Mouse (Mus musculus) liver, adult 2 months (tissue): ENCODE data around the gene Gm6358. TPM values are rescaled to one million over a fixed set of nuclear protein-coding genes. Genes with fewer than 3 reads are reported as not detected.
"Not testable (repeated sequence)": the region's sequence is repeated elsewhere in the genome, so short reads cannot be mapped to it uniquely, and the experiment has no call there.

Experiments
- DNase-seq: peaks from one replicate; pipeline ENCODE4 v3.0.0-alpha.2; 2011; ENCODE audit warnings: low read depth, low spot score; ENCODE audit errors: extremely low read depth
- H3K27ac ChIP-seq: fragments of 200-500 bp; replicated peaks from 2 replicates; pipeline ENCODE4 v1.5.1; 2012; ENCODE audit warnings: low read depth, mild to moderate bottlenecking, control low read depth, inconsistent platforms, low read length; ENCODE audit not compliant: insufficient read depth
- H3K27me3 ChIP-seq: fragments of 200-500 bp; 2 replicates; pipeline ENCODE4 v1.6.1; 2012; ENCODE audit warnings: mild to moderate bottlenecking, moderate library complexity, low read length, inconsistent platforms; ENCODE audit not compliant: control insufficient read depth, insufficient read depth
- H3K36me3 ChIP-seq: fragments of 200-500 bp; 2 replicates; pipeline ENCODE4 v1.6.1; 2012; ENCODE audit warnings: low read length, inconsistent platforms; ENCODE audit not compliant: control insufficient read depth, insufficient read depth
- H3K4me1 ChIP-seq: fragments of 200-500 bp; 2 replicates; pipeline ENCODE4 v1.6.1; 2011; ENCODE audit warnings: low read length; ENCODE audit not compliant: control insufficient read depth, insufficient read depth
- H3K4me3 ChIP-seq: fragments of 200-500 bp; 2 replicates; pipeline ENCODE4 v1.5.1; 2011; ENCODE audit warnings: low read depth, mild to moderate bottlenecking, control low read depth, low read length, moderate library complexity; ENCODE audit not compliant: insufficient read depth
- H3K79me2 ChIP-seq: fragments of 200-500 bp; 2 replicates; pipeline ENCODE4 v1.6.1; 2012; ENCODE audit warnings: inconsistent platforms, mild to moderate bottlenecking, low read length, moderate library complexity; ENCODE audit not compliant: control insufficient read depth, insufficient read depth
- H3K9ac ChIP-seq: fragments of 200-500 bp; 2 replicates; pipeline ENCODE4 v1.6.1; 2012; ENCODE audit warnings: low read depth, mild to moderate bottlenecking, control low read depth, inconsistent platforms, low read length
- CTCF ChIP-seq: fragments of 200-500 bp; IDR thresholded peaks from 2 replicates; pipeline ENCODE4 v1.5.1; 2011; ENCODE audit warnings: low read depth, low read length, control low read depth
- POLR2A ChIP-seq: fragments of 200-500 bp; IDR thresholded peaks from 2 replicates; pipeline ENCODE4 v1.6.1; 2011; ENCODE audit warnings: low read length, control low read depth; ENCODE audit not compliant: insufficient read depth; ENCODE audit errors: extremely low read depth
- WGBS: fragments of 180-500 bp; shearing (Covaris S2); methylation state at CpG from one replicate; pipeline ENCODE4 v1.1.7; 2018; 5-methylcytosine and 5-hydroxymethylcytosine counted together
- polyA plus RNA-seq: library from polyadenylated mRNA; depleted of rRNA; stranded (reverse); fragments of >200 nt; gene quantifications from 2 replicates; pipeline ENCODE4 v1.2.3, GENCODE M21; 2012; rRNA removed
- total RNA-seq: library from RNA; depleted of rRNA; stranded (reverse); fragments of >200 nt; gene quantifications from 2 replicates; pipeline ENCODE4 v1.2.3, GENCODE M21; 2014; rRNA removed

Gene Gm6358
- total RNA-seq (not detected in 2 replicates), polyA plus RNA-seq (not detected in 2 replicates)

GRCm38 (mm10) chr16:89140551-89140950 lies at the start of gene Gm6358:
TSS of gene Gm6358 (plus strand) at chr16:89140851.
- no peak for TF ChIP-seq POLR2A
- no peak for TF ChIP-seq CTCF
- H3K79me2 ChIP-seq = no peaks in the 10 kb centered on the region
- DNase-seq = no peak
- WGBS = 79% methylated on average over 1 of the region's 1 CpGs
- no peak within 1 kb of the TSS for H3K4me3 ChIP-seq
- no peaks in the 10 kb centered on the region for H3K27me3 ChIP-seq
- H3K36me3 ChIP-seq = no peaks in the 10 kb centered on the region
- H3K9ac ChIP-seq = no peak within 1 kb of the TSS
- no peaks in the 10 kb centered on the region for H3K4me1 ChIP-seq
- no peak within 1 kb of the TSS for H3K27ac ChIP-seq

- Histone ChIP-seq H3K36me3 (no peaks in the 10 kb centered on the region), H3K4me1 (no peaks in the 10 kb centered on the region), H3K79me2 (no peaks in the 10 kb centered on the region), H3K27ac (no peak within 1 kb of the TSS), H3K27me3 (no peaks in the 10 kb centered on the region), H3K4me3 (no peak within 1 kb of the TSS), H3K9ac (no peak within 1 kb of the TSS)
- TF ChIP-seq POLR2A (no peak), CTCF (no peak)
- 92% methylated on average over 1 of the region's 1 CpGs for WGBS
- no peak for DNase-seq
Measured at GRCm38 (mm10) chr16:89150786-89151185, 10.1 kb downstream of the Gm6358 start, which contains the start of gene Gm10061. TSS of gene Gm10061 (plus strand) at chr16:89151086.

GRCm38 (mm10) chr16:89157652-89158051 lies 17.0 kb downstream of the Gm6358 start, which contains the start of gene Gm9789:
TSS of gene Gm9789 (plus strand) at chr16:89157952.
- no peak within 1 kb of the TSS for H3K4me3 ChIP-seq
- WGBS = 77% methylated on average over 4 of the region's 4 CpGs
- no peak within 1 kb of the TSS for H3K27ac ChIP-seq

GRCm38 (mm10) chr16:89169190-89169589 lies 28.5 kb downstream of the Gm6358 start, which contains the start of gene Gm7735:
TSS of gene Gm7735 (plus strand) at chr16:89169490.
- not testable (repeated sequence) for H3K79me2 ChIP-seq, H3K27ac ChIP-seq, H3K36me3 ChIP-seq, H3K4me3 ChIP-seq, DNase-seq, H3K9ac ChIP-seq, H3K4me1 ChIP-seq, H3K27me3 ChIP-seq

More at GRCm38 (mm10) chr16:89157652-89158051, 17.0 kb downstream of the Gm6358 start, which contains the start of gene Gm9789:
- no peak for DNase-seq
- Histone ChIP-seq H3K36me3 (no peaks in the 10 kb centered on the region), H3K27me3 (no peaks in the 10 kb centered on the region), H3K79me2 (no peaks in the 10 kb centered on the region), H3K4me1 (no peaks in the 10 kb centered on the region), H3K9ac (no peak within 1 kb of the TSS)
- no peak for TF ChIP-seq POLR2A
- TF ChIP-seq CTCF = no peak

GRCm38 (mm10) chr16:89174435-89174834 lies 33.8 kb downstream of the Gm6358 start, which contains the start of gene 1110057P08Rik:
TSS of gene 1110057P08Rik (plus strand) at chr16:89174735.
- Histone ChIP-seq H3K4me3 (no peak within 1 kb of the TSS), H3K4me1 (no peaks in the 10 kb centered on the region), H3K9ac (no peak within 1 kb of the TSS), H3K79me2 (no peaks in the 10 kb centered on the region), H3K36me3 (no peaks in the 10 kb centered on the region), H3K27ac (no peak within 1 kb of the TSS), H3K27me3 (no peaks in the 10 kb centered on the region)
- DNase-seq = no peak
- no peak for TF ChIP-seq POLR2A
- no peak for TF ChIP-seq CTCF
- WGBS = 59% methylated on average over 2 of the region's 2 CpGs

- Histone ChIP-seq H3K4me3 (no peak overlapping the region), H3K27ac (no peak overlapping the region), H3K4me1 (no peaks in the 10 kb centered on the region), H3K79me2 (no peaks in the 10 kb centered on the region), H3K27me3 (no peaks in the 10 kb centered on the region), H3K9ac (no peak overlapping the region), H3K36me3 (no peaks in the 10 kb centered on the region)
- DNase-seq = no peak
- TF ChIP-seq CTCF (no peak), POLR2A (no peak)
- WGBS = 71% methylated on average over 4 of the region's 4 CpGs
Measured at GRCm38 (mm10) chr16:89188621-89189020, 48.0 kb downstream of the Gm6358 start.

Other genes starting within 250 kb of the Gm6358 start
- gene Krtap19-5, start 244.4 kb upstream of the Gm6358 start, total RNA-seq = not detected in 2 replicates
- gene Krtap19-5, start 244.4 kb upstream of the Gm6358 start, polyA plus RNA-seq = not detected in 2 replicates
- not detected in 2 replicates for gene Krtap19-9b, start 208.6 kb upstream of the Gm6358 start, total RNA-seq
- not detected in 2 replicates for gene Krtap19-9b, start 208.6 kb upstream of the Gm6358 start, polyA plus RNA-seq
- gene Krtap16-3, start 178.0 kb upstream of the Gm6358 start, total RNA-seq = not detected in 2 replicates
- gene Krtap16-3, start 178.0 kb upstream of the Gm6358 start, polyA plus RNA-seq = not detected in 2 replicates
- not detected in 2 replicates for gene Krtap22-2, start 130.1 kb upstream of the Gm6358 start, total RNA-seq
- not detected in 2 replicates for gene Krtap22-2, start 130.1 kb upstream of the Gm6358 start, polyA plus RNA-seq
- not detected in 2 replicates for gene Gm10229, start 125.6 kb upstream of the Gm6358 start, total RNA-seq
- not detected in 2 replicates for gene Gm10229, start 125.6 kb upstream of the Gm6358 start, polyA plus RNA-seq
- not detected in 2 replicates for gene Krtap6-1, start 109.2 kb upstream of the Gm6358 start, total RNA-seq
- gene Krtap6-1, start 109.2 kb upstream of the Gm6358 start, polyA plus RNA-seq = not detected in 2 replicates
- not detected in 2 replicates for gene Gm10228, start 99.4 kb upstream of the Gm6358 start, total RNA-seq
- gene Gm10228, start 99.4 kb upstream of the Gm6358 start, polyA plus RNA-seq = not detected in 2 replicates
- gene Krtap6-5, start 93.0 kb upstream of the Gm6358 start, total RNA-seq = not detected in 2 replicates
- not detected in 2 replicates for gene Krtap6-5, start 93.0 kb upstream of the Gm6358 start, polyA plus RNA-seq
- gene 1110025L11Rik, start 76.8 kb upstream of the Gm6358 start, total RNA-seq = not detected in 2 replicates
- not detected in 2 replicates for gene 1110025L11Rik, start 76.8 kb upstream of the Gm6358 start, polyA plus RNA-seq
- not detected in 2 replicates for gene Krtap6-3, start 56.8 kb upstream of the Gm6358 start, total RNA-seq
- gene Krtap6-3, start 56.8 kb upstream of the Gm6358 start, polyA plus RNA-seq = not detected in 2 replicates
- gene Gm10061, start 10.2 kb downstream of the Gm6358 start, total RNA-seq = not detected in 2 replicates
- gene Gm10061, start 10.2 kb downstream of the Gm6358 start, polyA plus RNA-seq = not detected in 2 replicates
- not detected in 2 replicates for gene Gm9789, start 17.1 kb downstream of the Gm6358 start, total RNA-seq
- gene Gm9789, start 17.1 kb downstream of the Gm6358 start, polyA plus RNA-seq = not detected in 2 replicates
- gene Gm7735, start 28.6 kb downstream of the Gm6358 start, total RNA-seq = not detected in 2 replicates
- not detected in 2 replicates for gene Gm7735, start 28.6 kb downstream of the Gm6358 start, polyA plus RNA-seq
- gene 1110057P08Rik, start 33.9 kb downstream of the Gm6358 start, total RNA-seq = not detected in 2 replicates
- not detected in 2 replicates for gene 1110057P08Rik, start 33.9 kb downstream of the Gm6358 start, polyA plus RNA-seq
- gene Krtap20-2, start 65.0 kb downstream of the Gm6358 start, total RNA-seq = not detected in 2 replicates
- not detected in 2 replicates for gene Krtap20-2, start 65.0 kb downstream of the Gm6358 start, polyA plus RNA-seq